Mouse (Mus musculus) urinary bladder, postnatal 14 days (tissue): ENCODE results near the gene Tcap.
"Not testable (repeated sequence)": the region's sequence is repeated elsewhere in the genome, so short reads cannot be mapped to it uniquely, and the experiment has no call there.

Source experiments
- DNase-seq: peaks from one replicate; pipeline ENCODE4 v3.0.0; 2021; ENCODE audit warnings: low spot score

Tcap gene

GRCm38 (mm10) chr11:98381651-98382050, 2.0 kb upstream of the Tcap start:
- DNase-seq: no peak

- DNase-seq: not testable (repeated sequence)
These were observed 1.2 kb upstream of the Tcap start for GRCm38 (mm10) chr11:98382405-98382804.

- DNase-seq: no peak
These were observed 605 bp downstream of the Tcap start for GRCm38 (mm10) chr11:98384216-98384615.

- DNase-seq: no peak
These were observed 1.4 kb downstream of the Tcap start for GRCm38 (mm10) chr11:98384721-98385637.

GRCm38 (mm10) chr11:98385638-98386585, 2.3 kb downstream of the Tcap start, which contains the start of gene Pnmt:
Gene Pnmt, plus strand, starts transcription at chr11:98386450.
- DNase-seq: no peak

GRCm38 (mm10) chr11:98386596-98386995, 3.0 kb downstream of the Tcap start:
- no peak for DNase-seq

- DNase-seq: no peak
These were observed 3.5 kb downstream of the Tcap start for GRCm38 (mm10) chr11:98387056-98387577.

GRCm38 (mm10) chr11:98388282-98388681, 4.7 kb downstream of the Tcap start:
- no peak for DNase-seq

- DNase-seq: peak; percentile 60
These were observed 5.7 kb downstream of the Tcap start for GRCm38 (mm10) chr11:98389221-98389780.

- DNase-seq: no peak
These were observed 6.5 kb downstream of the Tcap start for GRCm38 (mm10) chr11:98390141-98390540.

- peak; percentile 43 for DNase-seq
These were observed 8.4 kb downstream of the Tcap start for GRCm38 (mm10) chr11:98392034-98392433.

- DNase-seq: no peak
These were observed 9.0 kb downstream of the Tcap start for GRCm38 (mm10) chr11:98392645-98393044.

- DNase-seq: no peak
These were observed 9.7 kb downstream of the Tcap start for GRCm38 (mm10) chr11:98393317-98393716.

GRCm38 (mm10) chr11:98394301-98394700, 10.7 kb downstream of the Tcap start:
- DNase-seq: no peak

- no peak for DNase-seq
These were observed 11.4 kb downstream of the Tcap start for GRCm38 (mm10) chr11:98395041-98395440.

- no peak for DNase-seq
These were observed 14.3 kb downstream of the Tcap start for GRCm38 (mm10) chr11:98397946-98398345.

GRCm38 (mm10) chr11:98400161-98400726, 16.6 kb downstream of the Tcap start, which contains the start of gene Pgap3:
Gene Pgap3, minus strand, starts transcription at chr11:98400490.
- DNase-seq: peak; percentile 86

GRCm38 (mm10) chr11:98400816-98401215, 17.2 kb downstream of the Tcap start:
- no peak for DNase-seq

- no peak for DNase-seq
These were observed 23.0 kb downstream of the Tcap start for GRCm38 (mm10) chr11:98406621-98407020.

GRCm38 (mm10) chr11:98408872-98409271, 25.3 kb downstream of the Tcap start:
- no peak for DNase-seq

GRCm38 (mm10) chr11:98409341-98409822, 25.8 kb downstream of the Tcap start:
- peak; percentile 27 for DNase-seq
